Mouse (Mus musculus) neutrophil, adult 5-6 weeks (primary cell): Measurements from ENCODE around the gene Tcf7l2. TPM values are rescaled to one million over a fixed set of nuclear protein-coding genes. Genes with fewer than 3 reads are reported as not detected.

Experiments
- ATAC-seq: fragments of 151-379, 151-347 bp; 2 replicates; pipeline ENCODE4 v1.8.0; 2017; ENCODE audit warnings: mild to moderate bottlenecking, moderate TSS enrichment; ENCODE audit not compliant: insufficient number of reproducible peaks, poor library complexity, low FRiP score, severe bottlenecking; ENCODE audit errors: extremely low read depth
- total RNA-seq: library from RNA; stranded (forward); fragments of 200-1000 nt; gene quantifications from 2 replicates; pipeline ENCODE4 v1.2.3, GENCODE M21; 2017

The Tcf7l2 gene
- total RNA-seq, 1 experiment from 2014 or later, result 0.70 TPM

- ATAC-seq, result no peak
These were observed 8.4 kb downstream of the Tcf7l2 start for GRCm38 (mm10) chr19:55750048-55750447.

GRCm38 (mm10) chr19:55750465-55750864 is 8.8 kb downstream of the Tcf7l2 start:
- no peak for ATAC-seq

DNA sequence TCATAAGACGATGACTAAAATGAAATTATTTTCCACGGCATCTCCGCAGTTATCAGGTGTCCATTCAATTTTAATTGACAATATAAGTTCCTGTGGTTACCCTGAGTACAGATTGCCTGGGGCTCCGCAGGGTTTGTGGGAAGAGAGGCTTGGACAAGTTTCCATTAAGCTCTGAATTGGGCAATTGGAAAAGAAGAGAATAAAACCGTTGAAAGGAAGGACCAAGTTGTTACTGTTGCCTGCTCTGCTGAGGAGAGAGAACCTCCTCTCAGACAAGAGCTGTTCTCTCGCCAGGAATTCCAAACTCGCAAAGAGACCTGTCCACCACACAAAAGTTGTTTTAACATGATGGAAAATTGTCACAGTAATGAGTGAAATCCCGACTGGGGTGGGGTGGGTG is 11.2 kb downstream of the Tcf7l2 start:
- no peak for ATAC-seq

- no peak for ATAC-seq
These were observed 12.7 kb downstream of the Tcf7l2 start for GRCm38 (mm10) chr19:55754303-55754702.

- ATAC-seq, result no peak
These were observed 13.8 kb downstream of the Tcf7l2 start for GRCm38 (mm10) chr19:55755462-55755861.

DNA sequence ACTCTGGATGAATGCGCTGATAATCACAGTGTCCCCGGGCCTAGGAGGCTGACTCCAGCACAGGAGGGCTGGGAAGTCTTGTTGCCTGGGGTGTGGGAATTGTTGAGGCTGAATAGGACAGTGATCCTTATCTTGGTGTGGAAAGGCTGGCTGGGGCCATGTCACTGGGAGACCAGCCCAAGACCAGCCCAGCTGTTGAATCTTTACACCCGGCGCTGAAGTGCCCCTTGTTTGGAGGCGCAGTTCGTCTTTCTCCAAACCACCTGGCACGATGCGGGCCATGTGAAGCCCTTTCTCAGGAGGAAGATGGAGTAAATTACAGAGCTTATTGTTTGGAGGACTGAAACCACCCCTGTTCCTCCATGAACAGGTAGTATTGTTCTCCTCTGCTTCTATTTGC is 15.1 kb downstream of the Tcf7l2 start:
- ATAC-seq, result no peak

GRCm38 (mm10) chr19:55757403-55757802 is 15.8 kb downstream of the Tcf7l2 start:
- ATAC-seq, result no peak

DNA sequence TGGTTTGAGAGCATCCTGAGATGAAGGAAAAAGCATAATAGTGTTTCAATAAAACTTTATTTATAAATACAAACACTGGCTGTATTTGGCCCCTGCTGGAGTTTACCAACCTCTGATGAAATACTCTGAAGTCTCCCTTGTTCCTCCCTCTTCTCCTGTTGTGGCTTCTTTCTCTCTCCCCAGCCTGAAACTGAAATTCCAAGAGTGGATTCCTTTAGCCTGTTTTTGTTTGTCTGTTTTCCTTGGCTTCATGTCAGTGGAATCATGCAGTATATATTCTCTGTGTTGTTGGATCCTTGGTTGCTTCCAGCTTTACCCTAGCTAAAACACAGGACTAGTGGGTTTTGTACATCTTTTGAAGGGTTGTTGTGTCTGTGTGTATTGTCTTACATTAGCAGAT is 16.5 kb downstream of the Tcf7l2 start:
- ATAC-seq, result no peak

DNA sequence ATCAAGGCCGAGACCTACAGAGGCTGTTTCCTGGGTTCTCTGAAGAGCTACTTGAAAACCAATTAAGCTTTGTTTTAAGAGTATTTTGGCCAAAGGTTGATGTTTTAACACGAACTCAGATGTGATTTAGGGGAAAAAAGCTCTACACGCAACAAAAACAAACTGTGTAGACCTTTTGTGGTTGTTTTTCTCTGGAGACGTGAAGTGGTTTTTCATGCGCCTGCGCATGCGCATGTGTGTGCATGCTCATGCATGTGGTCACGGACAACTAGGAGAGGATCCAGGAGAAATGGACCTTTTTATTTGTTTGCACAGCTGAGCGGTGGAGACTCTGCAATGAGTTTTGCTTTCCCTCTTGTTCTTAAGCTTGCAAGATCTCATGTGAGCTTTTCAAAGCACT is 17.4 kb downstream of the Tcf7l2 start:
- no peak for ATAC-seq

DNA sequence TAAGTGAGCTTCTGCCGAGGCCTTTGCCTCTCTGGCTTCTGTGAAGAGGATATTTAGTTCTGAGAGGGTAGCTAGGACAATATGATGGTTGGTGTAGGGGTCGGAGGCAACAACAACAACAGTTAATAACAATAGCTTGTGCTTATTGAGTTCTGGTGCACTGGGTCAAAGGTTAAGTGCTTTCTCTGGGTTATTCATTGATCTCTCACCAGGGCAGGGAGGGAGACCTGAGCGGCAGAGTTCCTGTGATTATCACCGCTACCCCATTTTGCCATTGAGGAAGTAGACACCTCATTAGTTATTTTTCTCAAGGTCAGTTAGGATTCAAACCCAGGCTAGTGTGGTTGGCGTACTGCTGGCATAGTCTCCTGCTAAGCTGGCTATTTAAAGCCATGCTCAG is 19.5 kb downstream of the Tcf7l2 start:
- ATAC-seq, result no peak

- no peak for ATAC-seq
These were observed 20.6 kb downstream of the Tcf7l2 start for GRCm38 (mm10) chr19:55762187-55762586.

DNA sequence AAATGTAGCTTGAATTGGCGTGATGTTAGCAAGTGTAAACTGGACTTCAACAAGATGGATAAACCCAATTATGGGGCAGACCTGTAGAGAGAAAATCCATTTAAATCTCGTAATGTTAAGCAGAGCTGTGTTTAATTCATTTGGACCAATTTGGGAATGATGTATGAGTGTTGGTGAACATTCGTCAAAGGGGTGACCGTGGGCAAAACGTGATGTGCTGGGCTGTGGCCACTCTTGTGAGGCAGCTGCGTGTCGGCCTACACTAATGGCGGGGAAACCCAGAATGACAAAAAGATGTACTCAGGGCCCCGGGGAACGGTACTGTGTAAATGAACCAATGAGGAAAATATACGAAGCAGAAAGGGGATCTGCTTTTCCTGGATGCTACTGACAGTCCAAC is 24.2 kb downstream of the Tcf7l2 start:
- ATAC-seq, result no peak

DNA sequence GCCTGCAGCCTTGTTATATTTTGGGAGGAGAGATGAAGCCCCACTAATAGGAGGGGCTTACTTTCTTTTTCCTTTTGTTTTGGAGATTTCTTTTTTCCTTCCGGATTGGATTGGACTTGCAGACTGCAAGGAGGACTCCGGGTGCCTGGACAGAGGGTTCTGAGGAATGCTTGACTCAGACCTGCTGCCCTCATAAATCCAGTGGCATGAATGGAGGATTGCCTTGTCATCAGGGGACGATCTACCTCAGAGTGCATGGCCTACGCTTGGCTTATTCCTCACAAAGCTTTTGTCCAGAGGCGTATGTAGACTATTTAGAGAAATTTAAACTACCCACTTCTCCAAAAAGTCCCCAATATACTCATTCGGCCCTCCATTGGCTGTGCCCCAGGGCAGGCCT is 25.5 kb downstream of the Tcf7l2 start:
- ATAC-seq, result no peak

- ATAC-seq, result no peak
These were observed 26.0 kb downstream of the Tcf7l2 start for GRCm38 (mm10) chr19:55767579-55767978.

- no peak for ATAC-seq
These were observed 26.6 kb downstream of the Tcf7l2 start for GRCm38 (mm10) chr19:55768246-55768645.

GRCm38 (mm10) chr19:55768889-55769288 is 27.3 kb downstream of the Tcf7l2 start:
- ATAC-seq, result peak; percentile 75

- no peak for ATAC-seq
These were observed 32.7 kb downstream of the Tcf7l2 start for GRCm38 (mm10) chr19:55774334-55774733.

- ATAC-seq, result no peak
These were observed 33.2 kb downstream of the Tcf7l2 start for GRCm38 (mm10) chr19:55774824-55775223.

DNA sequence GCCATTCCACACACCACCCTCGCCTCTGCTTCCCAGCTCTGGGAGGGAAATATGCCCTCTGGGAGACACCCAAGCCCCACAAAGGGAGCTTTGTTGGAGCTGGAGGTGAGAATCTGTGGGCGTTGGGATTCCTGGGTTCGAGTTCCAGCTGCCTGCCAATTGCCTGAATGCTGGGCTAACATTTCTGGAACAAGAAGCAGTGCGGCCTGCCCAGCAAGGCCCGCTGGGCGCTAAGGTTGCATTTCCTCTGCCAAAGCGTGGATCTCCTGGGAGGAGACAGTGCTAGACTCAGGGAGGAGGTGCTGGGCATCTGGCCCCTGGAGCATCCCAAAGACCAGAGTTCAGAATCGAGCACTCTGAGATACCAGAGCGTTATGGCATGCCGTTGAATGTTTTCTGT is 38.3 kb downstream of the Tcf7l2 start:
- ATAC-seq, result no peak

- ATAC-seq, result no peak
These were observed 39.5 kb downstream of the Tcf7l2 start for GRCm38 (mm10) chr19:55781087-55781486.

GRCm38 (mm10) chr19:55781681-55782080 is 40.1 kb downstream of the Tcf7l2 start:
- ATAC-seq, result no peak
